Mouse (Mus musculus): ENCODE results near the gene Olfr206.
"Not testable (repeated sequence)": the region's sequence is repeated elsewhere in the genome, so short reads cannot be mapped to it uniquely, and the experiment has no call there.

Olfr206 gene

GRCm38 (mm10) chr16:59349146-59349545, at the start of gene Olfr206:
TSS of gene Olfr206 (minus strand) at chr16:59349246.
- no peak for DNase-seq (ENCODE audit: low read depth, low spot score)

DNA sequence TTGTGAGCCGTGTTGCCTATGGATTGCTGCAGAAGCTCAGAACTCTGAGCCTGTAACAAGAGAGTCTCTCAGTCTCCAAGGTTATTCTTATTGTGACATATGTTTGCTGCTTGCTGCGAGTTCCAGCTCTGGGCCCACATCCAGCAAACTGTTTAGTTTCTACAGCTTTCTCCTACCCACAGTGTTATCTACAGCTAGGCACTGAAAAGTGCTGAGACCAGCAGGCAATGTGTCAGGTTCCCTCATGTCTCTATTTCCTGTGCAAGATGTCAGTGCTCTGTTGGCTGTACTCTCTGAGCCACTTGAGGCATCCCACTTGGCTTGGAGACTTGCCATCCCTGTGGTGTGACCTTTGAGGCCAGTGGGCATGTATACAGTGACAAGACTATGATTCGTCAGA, 44.3 kb upstream of the Olfr206 start:
- DNase-seq (ENCODE audit: low read depth, low spot score): no peak

GRCm38 (mm10) chr16:59363893-59364292, 14.8 kb upstream of the Olfr206 start, which contains the start of gene Olfr209:
TSS of gene Olfr209 (minus strand) at chr16:59363993.
- DNase-seq (ENCODE audit: low read depth, low spot score): no peak

DNA sequence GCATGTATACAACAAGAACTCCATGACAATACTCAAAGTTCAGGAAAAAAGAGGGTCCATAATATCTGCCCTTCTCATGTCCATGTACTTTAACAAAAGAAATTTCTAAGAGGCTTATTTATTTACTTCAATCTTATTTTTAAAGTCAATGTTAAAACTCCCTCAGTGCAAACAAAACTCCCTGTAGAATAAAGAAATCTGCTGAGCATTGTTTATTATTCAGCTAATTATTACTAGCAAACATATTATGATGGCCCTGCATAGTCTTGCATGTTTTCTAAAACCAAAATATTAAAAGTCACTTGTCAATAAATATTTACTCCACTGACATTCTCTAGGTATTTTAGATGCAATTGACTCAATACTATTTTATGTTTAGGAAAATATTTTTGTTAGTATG, 18.0 kb downstream of the Olfr206 start, which contains the start of gene Olfr205:
Gene Olfr205 (minus strand): TSS at position 101 of the 400 bp plus-strand sequence.
- no peak for DNase-seq (ENCODE audit: low read depth, low spot score)

- DNase-seq (ENCODE audit: low read depth, low spot score): not testable (repeated sequence)
Measured at GRCm38 (mm10) chr16:59323262-59323661, 25.8 kb downstream of the Olfr206 start.

GRCm38 (mm10) chr16:59318148-59318547, 30.9 kb downstream of the Olfr206 start, which contains the start of gene Olfr204:
TSS of gene Olfr204 (minus strand) at chr16:59318248.
- no peak for DNase-seq (ENCODE audit: low read depth, low spot score)

GRCm38 (mm10) chr16:59298581-59298980, 50.5 kb downstream of the Olfr206 start, which contains the start of gene Olfr203:
TSS of gene Olfr203 (plus strand) at chr16:59298881.
- no peak for DNase-seq (ENCODE audit: low read depth, low spot score)

Measured in mesoderm, embryonic 11.5 days (tissue).